Mouse (Mus musculus) embryonic facial prominence, embryonic 12.5 days (tissue): Measurements from ENCODE around the gene Mael. TPM values are rescaled to one million over a fixed set of nuclear protein-coding genes. Genes with fewer than 3 reads are reported as not detected.

Experiments
- polyA plus RNA-seq: library from polyadenylated mRNA; unstranded; fragments of >200 nt; fragmentation: Nextera tagmentation; extraction: Ambion mirVana; gene quantifications from 2 replicates; pipeline ENCODE4 v1.2.1, GENCODE M21; 2016

The Mael gene
- polyA plus RNA-seq, 1 experiment from 2014 or later, result 0.10 TPM

Other genes starting within 250 kb of the Mael start
- 15.5 and 17.0 TPM in 2 replicates for gene Pou2f1, start 236.1 kb downstream of the Mael start, polyA plus RNA-seq
- gene Dusp27, start 110.8 kb downstream of the Mael start, polyA plus RNA-seq, result 4.1 and 4.5 TPM in 2 replicates
- gene Gpa33, start 108.5 kb downstream of the Mael start, polyA plus RNA-seq, result 0.10 and 0.26 TPM in 2 replicates
- 1.1 and 1.2 TPM in 2 replicates for gene Ildr2, start 15.4 kb upstream of the Mael start, polyA plus RNA-seq
- gene Tada1, start 140.3 kb upstream of the Mael start, polyA plus RNA-seq, result 65.8 and 66.0 TPM in 2 replicates
- gene Pogk, start 171.1 kb upstream of the Mael start, polyA plus RNA-seq, result 27.8 and 31.0 TPM in 2 replicates